Mouse (Mus musculus): ENCODE measurements around the gene Ubash3a. TPM values are rescaled to one million over a fixed set of nuclear protein-coding genes. Genes with fewer than 3 reads are reported as not detected.

The Ubash3a gene
- 3.8 and 8.3 TPM in 2 replicates for polyA plus RNA-seq (2015; fragmentation: Nextera tagmentation; extraction: Ambion mirVana)

DNA sequence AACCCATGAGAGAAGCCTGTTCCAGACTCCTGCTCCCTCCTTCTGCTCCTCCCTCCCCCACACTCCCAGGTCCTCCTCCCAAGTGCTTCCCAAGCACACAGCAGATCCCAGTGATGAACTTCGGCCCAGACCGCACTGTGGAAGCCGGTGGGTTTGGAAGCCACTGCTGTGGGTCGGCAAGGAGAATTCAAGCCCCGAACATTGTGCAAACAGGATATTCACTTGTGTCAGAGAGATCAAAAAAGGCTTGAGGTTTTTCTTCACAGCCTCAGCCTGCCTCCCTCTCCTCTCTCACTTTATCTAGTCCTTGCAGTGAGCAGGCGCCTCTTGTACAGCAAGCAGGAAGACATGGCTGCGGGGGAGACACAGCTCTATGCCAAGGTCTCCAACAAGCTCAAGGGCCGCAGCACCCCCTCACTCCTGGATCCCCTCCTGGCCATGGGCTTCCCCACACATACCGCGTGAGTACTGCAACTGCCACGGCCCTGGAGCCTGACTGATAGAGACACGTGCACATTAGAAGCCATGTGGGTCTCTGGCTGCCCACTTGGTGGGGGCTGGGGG, at the start of gene Ubash3a:
Gene Ubash3a (plus strand): TSS at position 103 of the 564 bp plus-strand sequence.
- Histone ChIP-seq H3K27me3 (ENCODE audit: control insufficient read depth, insufficient read depth, low read length) (no peaks in the 10 kb centered on the region), H3K4me1 (ENCODE audit: control insufficient read depth, insufficient read depth, low read length) (peaks cover 7% of the 10 kb centered on the region; the same call in 1 of the 2 replicates), H3K36me3 (ENCODE audit: control insufficient read depth, insufficient read depth) (no peaks in the 10 kb centered on the region), H3K4me2 (ENCODE audit: low read depth, low read length) (peak within 1 kb of the TSS; percentile 34), H3K27ac (ENCODE audit: low read length) (peak within 1 kb of the TSS; percentile 38; the same call in 1 of the 2 replicates), H3K9ac (ENCODE audit: low read length) (peak within 1 kb of the TSS; percentile 45; the same call in 1 of the 2 replicates), H3K4me3 (ENCODE audit: low read length) (peak within 1 kb of the TSS; percentile 36), H3K9me3 (replicated peaks; ENCODE audit: control insufficient read depth, low read length) (no peaks in the 10 kb centered on the region)
- peak; percentile 74 for ATAC-seq (replicated peaks; ENCODE audit: extremely low read depth, insufficient read depth, low FRiP score)
- WGBS, result 37% methylated on average over 12 of the region's 12 CpGs

DNA sequence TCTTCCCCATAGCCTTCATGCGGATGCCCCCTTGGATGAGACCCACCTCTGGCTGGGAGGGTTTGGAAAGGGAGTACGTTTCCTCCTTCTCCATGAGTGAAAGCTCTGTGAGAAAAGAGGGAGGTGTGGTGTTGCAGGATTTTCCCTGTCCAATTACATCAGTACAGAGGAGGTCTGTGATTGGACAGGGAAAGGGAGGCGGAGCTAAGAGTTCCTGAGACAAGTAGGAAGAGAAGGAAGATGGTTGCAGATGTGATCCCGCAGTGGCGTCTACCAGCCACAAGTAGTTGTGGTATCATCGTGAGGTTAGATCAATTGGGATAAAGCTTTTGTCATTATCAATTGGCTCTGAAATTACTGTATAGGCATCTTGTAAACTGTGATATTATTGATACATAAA, 49.8 kb upstream of the Ubash3a start:
- Histone ChIP-seq H3K27me3 (ENCODE audit: control insufficient read depth, insufficient read depth, low read length) (no peaks in the 10 kb centered on the region), H3K4me3 (ENCODE audit: low read length) (no peak overlapping the region), H3K4me1 (ENCODE audit: control insufficient read depth, insufficient read depth, low read length) (no peaks in the 10 kb centered on the region), H3K4me2 (ENCODE audit: low read depth, low read length) (no peak overlapping the region), H3K27ac (ENCODE audit: low read length) (no peak overlapping the region), H3K9me3 (replicated peaks; ENCODE audit: control insufficient read depth, low read length) (0 out of 2 replicates have a peak, but pooled peaks cover 2% of the 10 kb centered on the region), H3K9ac (ENCODE audit: low read length) (no peak overlapping the region), H3K36me3 (ENCODE audit: control insufficient read depth, insufficient read depth) (no peaks in the 10 kb centered on the region)
- ATAC-seq (replicated peaks; ENCODE audit: extremely low read depth, insufficient read depth, low FRiP score), result no peak
- 65% methylated on average over 6 of the region's 6 CpGs for WGBS

DNA sequence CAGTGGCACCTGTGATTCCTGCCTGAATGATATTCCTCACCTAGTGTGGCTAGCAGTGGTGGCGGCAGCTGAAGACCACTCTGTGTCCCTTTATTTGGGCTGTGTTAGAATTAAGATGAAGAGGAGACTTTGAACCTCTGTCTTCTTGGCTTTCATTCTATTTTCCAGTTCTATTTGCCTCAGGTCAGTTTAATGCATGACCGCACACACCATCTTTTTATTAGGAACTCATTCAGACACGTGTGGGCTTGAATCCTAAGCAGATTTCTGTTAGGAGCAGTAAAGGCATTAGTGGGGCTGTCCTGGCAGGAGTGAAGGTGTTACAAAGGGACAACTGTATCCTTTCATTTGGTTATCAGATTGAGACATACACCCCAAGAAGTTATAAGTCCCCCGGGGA, 47.4 kb upstream of the Ubash3a start:
- Histone ChIP-seq H3K4me3 (ENCODE audit: low read length) (no peak overlapping the region), H3K4me1 (ENCODE audit: control insufficient read depth, insufficient read depth, low read length) (no peaks in the 10 kb centered on the region), H3K36me3 (ENCODE audit: control insufficient read depth, insufficient read depth) (no peaks in the 10 kb centered on the region), H3K4me2 (ENCODE audit: low read depth, low read length) (no peak overlapping the region), H3K27ac (ENCODE audit: low read length) (no peak overlapping the region), H3K27me3 (ENCODE audit: control insufficient read depth, insufficient read depth, low read length) (no peaks in the 10 kb centered on the region; the same call in 1 of the 2 replicates), H3K9me3 (replicated peaks; ENCODE audit: control insufficient read depth, low read length) (0 out of 2 replicates have a peak, but pooled peaks cover 2% of the 10 kb centered on the region), H3K9ac (ENCODE audit: low read length) (no peak overlapping the region)
- 82% methylated on average over 4 of the region's 4 CpGs for WGBS
- no peak for ATAC-seq (replicated peaks; ENCODE audit: extremely low read depth, insufficient read depth, low FRiP score)

DNA sequence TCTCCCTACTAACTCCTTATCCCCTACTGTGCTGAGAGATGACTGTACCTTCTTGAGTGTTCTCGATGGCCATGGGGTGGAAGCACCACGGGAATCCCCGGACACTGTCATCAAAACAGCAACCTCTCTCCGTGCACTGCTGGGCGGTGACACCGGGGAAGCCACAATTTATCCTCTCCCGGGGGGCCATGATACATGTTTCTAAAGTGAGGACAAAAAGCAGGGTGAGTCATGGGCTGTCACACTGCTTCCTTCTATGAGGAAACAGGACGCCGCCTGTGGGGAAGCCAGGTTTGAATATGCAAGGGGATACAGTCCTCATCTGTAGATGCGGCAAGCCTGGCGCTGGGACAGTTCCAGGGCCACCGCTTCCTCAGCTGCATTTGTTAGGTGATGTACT, 45.1 kb upstream of the Ubash3a start:
- H3K27ac ChIP-seq (ENCODE audit: low read length), result no peak overlapping the region
- H3K4me3 ChIP-seq (ENCODE audit: low read length), result no peak overlapping the region
- H3K9ac ChIP-seq (ENCODE audit: low read length), result no peak overlapping the region
- 0 out of 2 replicates have a peak, but pooled peaks cover 2% of the 10 kb centered on the region for H3K9me3 ChIP-seq (replicated peaks; ENCODE audit: control insufficient read depth, low read length)
- no peak overlapping the region for H3K4me2 ChIP-seq (ENCODE audit: low read depth, low read length)
- no peaks in the 10 kb centered on the region for H3K36me3 ChIP-seq (ENCODE audit: control insufficient read depth, insufficient read depth)
- no peak for ATAC-seq (replicated peaks; ENCODE audit: extremely low read depth, insufficient read depth, low FRiP score)
- no peaks in the 10 kb centered on the region for H3K4me1 ChIP-seq (ENCODE audit: control insufficient read depth, insufficient read depth, low read length)
- 66% methylated on average over 12 of the region's 12 CpGs for WGBS
- H3K27me3 ChIP-seq (ENCODE audit: control insufficient read depth, insufficient read depth, low read length), result no peaks in the 10 kb centered on the region; the same call in 1 of the 2 replicates

DNA sequence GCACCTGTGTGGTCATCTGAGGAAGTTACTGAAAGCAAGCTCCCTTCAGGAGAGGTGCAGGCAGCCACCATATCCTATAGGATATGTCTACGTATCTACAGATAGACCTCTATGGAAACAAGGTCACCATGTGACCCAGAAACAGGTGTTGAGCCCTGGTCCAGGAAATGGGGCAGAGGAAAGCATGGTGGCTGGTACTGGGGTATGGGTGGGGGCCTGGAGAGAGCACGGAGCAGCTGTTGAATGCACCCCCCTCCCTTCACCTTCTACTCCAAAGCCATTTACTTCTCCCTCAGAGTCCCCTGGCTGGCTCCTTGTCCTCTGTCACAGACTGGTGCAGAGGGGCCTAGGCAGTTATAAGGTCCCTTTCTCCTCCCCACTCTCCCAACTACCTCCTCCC, 43.9 kb upstream of the Ubash3a start:
- 80% methylated on average over 2 of the region's 2 CpGs for WGBS

DNA sequence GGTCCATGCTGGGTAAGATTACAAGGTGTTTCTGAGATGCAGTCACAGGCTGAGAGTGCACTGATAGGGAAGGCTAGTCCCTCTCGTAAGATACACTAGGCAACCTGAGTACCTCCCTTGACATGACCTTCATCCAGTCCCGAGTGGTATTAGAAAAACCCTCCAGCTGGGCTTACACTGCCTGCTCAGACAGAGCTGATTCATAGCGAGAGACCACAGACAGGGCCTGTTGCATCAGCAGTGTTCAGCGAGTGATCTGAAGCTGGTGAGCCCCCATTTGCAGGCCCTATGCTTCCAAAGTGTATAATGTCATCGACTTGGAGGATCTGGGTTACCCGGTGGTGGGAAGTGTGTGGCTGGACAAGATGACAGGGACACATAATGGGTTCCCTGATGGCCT, 42.5 kb upstream of the Ubash3a start, which contains the start of gene Tff1:
Gene Tff1 (minus strand): TSS at position 151 of the 400 bp plus-strand sequence.
- no peaks in the 10 kb centered on the region; the same call in 1 of the 2 replicates for H3K27me3 ChIP-seq (ENCODE audit: control insufficient read depth, insufficient read depth, low read length)
- H3K27ac ChIP-seq (ENCODE audit: low read length), result no peak within 1 kb of the TSS
- H3K36me3 ChIP-seq (ENCODE audit: control insufficient read depth, insufficient read depth), result no peaks in the 10 kb centered on the region
- no peak for ATAC-seq (replicated peaks; ENCODE audit: extremely low read depth, insufficient read depth, low FRiP score)
- 63% methylated on average over 6 of the region's 6 CpGs for WGBS
- H3K9ac ChIP-seq (ENCODE audit: low read length), result no peak within 1 kb of the TSS
- H3K9me3 ChIP-seq (replicated peaks; ENCODE audit: control insufficient read depth, low read length), result no peaks in the 10 kb centered on the region
- H3K4me3 ChIP-seq (ENCODE audit: low read length), result no peak within 1 kb of the TSS
- no peak within 1 kb of the TSS for H3K4me2 ChIP-seq (ENCODE audit: low read depth, low read length)
- H3K4me1 ChIP-seq (ENCODE audit: control insufficient read depth, insufficient read depth, low read length), result no peaks in the 10 kb centered on the region

More for the DNA sequence above, 43.9 kb upstream of the Ubash3a start:
- ATAC-seq (replicated peaks; ENCODE audit: extremely low read depth, insufficient read depth, low FRiP score), result no peak
- Histone ChIP-seq H3K9ac (ENCODE audit: low read length) (no peak overlapping the region), H3K4me1 (ENCODE audit: control insufficient read depth, insufficient read depth, low read length) (no peaks in the 10 kb centered on the region), H3K9me3 (replicated peaks; ENCODE audit: control insufficient read depth, low read length) (0 out of 2 replicates have a peak, but pooled peaks cover under 1% of the 10 kb centered on the region), H3K36me3 (ENCODE audit: control insufficient read depth, insufficient read depth) (no peaks in the 10 kb centered on the region), H3K27me3 (ENCODE audit: control insufficient read depth, insufficient read depth, low read length) (no peaks in the 10 kb centered on the region; the same call in 1 of the 2 replicates), H3K27ac (ENCODE audit: low read length) (no peak overlapping the region), H3K4me2 (ENCODE audit: low read depth, low read length) (no peak overlapping the region), H3K4me3 (ENCODE audit: low read length) (no peak overlapping the region)

DNA sequence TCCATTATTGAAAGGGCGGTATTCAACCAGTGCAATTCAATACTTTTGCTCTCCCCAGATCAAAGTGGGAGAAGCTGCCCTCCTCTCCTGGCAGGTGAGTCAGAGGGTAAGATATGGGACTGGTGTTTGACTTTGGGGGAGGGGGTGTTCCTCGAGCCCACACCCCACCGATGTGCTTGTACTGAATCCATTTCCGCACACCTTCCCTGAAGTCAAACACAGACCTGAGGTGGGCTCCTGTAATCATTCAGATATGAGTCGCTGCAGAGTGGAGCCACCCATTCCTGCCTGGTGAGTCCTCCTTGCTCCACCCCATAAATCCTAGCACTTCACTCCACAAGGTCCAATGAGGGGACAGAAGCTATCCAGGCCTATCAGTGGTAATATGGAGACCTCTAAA, 37.9 kb upstream of the Ubash3a start:
- Histone ChIP-seq H3K4me3 (ENCODE audit: low read length) (no peak overlapping the region), H3K27me3 (ENCODE audit: control insufficient read depth, insufficient read depth, low read length) (no peaks in the 10 kb centered on the region), H3K9ac (ENCODE audit: low read length) (no peak overlapping the region), H3K27ac (ENCODE audit: low read length) (no peak overlapping the region), H3K36me3 (ENCODE audit: control insufficient read depth, insufficient read depth) (no peaks in the 10 kb centered on the region), H3K4me1 (ENCODE audit: control insufficient read depth, insufficient read depth, low read length) (no peaks in the 10 kb centered on the region), H3K4me2 (ENCODE audit: low read depth, low read length) (no peak overlapping the region), H3K9me3 (replicated peaks; ENCODE audit: control insufficient read depth, low read length) (0 out of 2 replicates have a peak, but pooled peaks cover 3% of the 10 kb centered on the region)
- no peak for ATAC-seq (replicated peaks; ENCODE audit: extremely low read depth, insufficient read depth, low FRiP score)
- WGBS, result 75% methylated on average over 5 of the region's 5 CpGs

DNA sequence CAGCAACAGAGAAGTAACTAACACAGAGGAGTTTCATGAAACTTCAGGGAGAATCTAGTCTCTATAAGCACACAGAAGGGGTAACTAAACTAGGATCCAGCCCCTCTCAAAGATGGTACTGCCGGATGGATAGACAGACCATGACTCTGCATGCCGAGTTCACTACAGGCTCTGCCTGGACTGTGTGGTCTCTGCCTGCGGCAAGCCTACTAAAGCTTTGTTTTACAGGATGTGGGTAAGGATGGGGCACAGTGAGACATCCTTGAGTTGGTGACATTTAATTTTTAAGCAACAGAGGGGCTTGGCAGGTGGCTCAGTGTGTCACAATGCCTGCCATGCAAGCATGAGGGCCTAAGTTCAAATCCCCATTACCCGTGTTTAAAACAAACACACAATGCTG, 31.4 kb upstream of the Ubash3a start:
- H3K9me3 ChIP-seq (replicated peaks; ENCODE audit: control insufficient read depth, low read length), result 0 out of 2 replicates have a peak, but pooled peaks cover 3% of the 10 kb centered on the region
- no peaks in the 10 kb centered on the region for H3K36me3 ChIP-seq (ENCODE audit: control insufficient read depth, insufficient read depth)
- H3K4me3 ChIP-seq (ENCODE audit: low read length), result no peak overlapping the region
- 83% methylated on average over 4 of the region's 4 CpGs for WGBS
- peak; percentile 41; the same call in 1 of the 2 replicates for ATAC-seq (replicated peaks; ENCODE audit: extremely low read depth, insufficient read depth, low FRiP score)
- no peak overlapping the region for H3K4me2 ChIP-seq (ENCODE audit: low read depth, low read length)
- no peak overlapping the region for H3K27ac ChIP-seq (ENCODE audit: low read length)
- H3K9ac ChIP-seq (ENCODE audit: low read length), result no peak overlapping the region
- H3K4me1 ChIP-seq (ENCODE audit: control insufficient read depth, insufficient read depth, low read length), result no peaks in the 10 kb centered on the region
- H3K27me3 ChIP-seq (ENCODE audit: control insufficient read depth, insufficient read depth, low read length), result no peaks in the 10 kb centered on the region

DNA sequence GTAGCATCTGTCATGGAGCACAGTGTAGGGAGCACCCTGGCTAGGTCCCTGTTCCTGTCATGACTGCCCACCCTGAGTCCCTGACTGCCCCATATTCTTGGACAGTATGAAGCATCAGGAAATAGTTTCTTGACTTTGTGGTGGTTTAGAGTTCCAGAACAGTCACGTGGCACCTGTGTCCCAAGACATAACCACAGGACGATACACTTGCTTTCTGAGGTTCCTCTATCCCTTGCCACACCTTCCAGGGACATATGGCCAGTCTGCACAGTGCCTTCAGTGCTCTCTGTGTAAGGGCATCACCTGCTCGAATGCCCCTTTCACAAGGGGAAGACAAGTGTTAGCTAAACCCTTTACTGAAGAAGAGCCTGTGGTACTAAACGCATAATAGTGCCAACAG, 26.2 kb upstream of the Ubash3a start:
- 78% methylated on average over 4 of the region's 4 CpGs for WGBS
- Histone ChIP-seq H3K27ac (ENCODE audit: low read length) (no peak overlapping the region), H3K4me1 (ENCODE audit: control insufficient read depth, insufficient read depth, low read length) (no peaks in the 10 kb centered on the region), H3K36me3 (ENCODE audit: control insufficient read depth, insufficient read depth) (no peaks in the 10 kb centered on the region), H3K9me3 (replicated peaks; ENCODE audit: control insufficient read depth, low read length) (no peaks in the 10 kb centered on the region), H3K4me2 (ENCODE audit: low read depth, low read length) (no peak overlapping the region), H3K27me3 (ENCODE audit: control insufficient read depth, insufficient read depth, low read length) (no peaks in the 10 kb centered on the region), H3K9ac (ENCODE audit: low read length) (no peak overlapping the region), H3K4me3 (ENCODE audit: low read length) (no peak overlapping the region)
- ATAC-seq (replicated peaks; ENCODE audit: extremely low read depth, insufficient read depth, low FRiP score), result no peak

All from heart, embryonic 16.5 days (tissue).